Mouse (Mus musculus) embryo, embryonic 10 days (tissue): Measurements from ENCODE around the gene Olfr1270.
"Not testable (repeated sequence)": the region's sequence is repeated elsewhere in the genome, so short reads cannot be mapped to it uniquely, and the experiment has no call there.

ENCODE experiments used
- DNase-seq: peaks from one replicate; pipeline ENCODE4 v3.0.0-alpha.2; 2015; ENCODE audit warnings: low spot score

The Olfr1270 gene

GRCm38 (mm10) chr2:90152991-90153390 is at the start of gene Olfr1270:
Gene Olfr1270, minus strand, starts transcription at chr2:90153091.
- no peak for DNase-seq

GRCm38 (mm10) chr2:90199606-90200005 is 46.7 kb upstream of the Olfr1270 start:
- not testable (repeated sequence) for DNase-seq

DNA sequence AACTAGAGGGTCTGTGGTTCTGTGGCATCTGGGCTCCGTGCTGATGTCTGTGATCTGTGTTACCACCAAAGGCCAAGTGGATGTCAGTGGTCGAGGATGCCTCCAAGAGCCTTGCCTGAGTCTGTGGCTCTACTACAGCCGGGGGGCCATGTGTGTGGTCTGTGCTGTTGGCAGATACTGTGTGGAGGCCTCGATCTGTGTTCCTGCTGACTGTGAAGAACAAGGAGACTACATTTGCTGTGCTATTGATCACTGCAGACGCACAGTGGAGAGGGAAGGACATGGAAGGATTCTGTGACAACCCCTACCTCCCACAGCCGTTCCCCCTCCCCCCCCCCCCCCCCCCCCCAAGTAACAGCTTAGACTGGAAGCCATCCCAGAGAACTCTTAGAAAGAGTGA is 42.4 kb upstream of the Olfr1270 start:
- DNase-seq = not testable (repeated sequence)

GRCm38 (mm10) chr2:90194750-90195149 is 41.9 kb upstream of the Olfr1270 start:
- not testable (repeated sequence) for DNase-seq

DNA sequence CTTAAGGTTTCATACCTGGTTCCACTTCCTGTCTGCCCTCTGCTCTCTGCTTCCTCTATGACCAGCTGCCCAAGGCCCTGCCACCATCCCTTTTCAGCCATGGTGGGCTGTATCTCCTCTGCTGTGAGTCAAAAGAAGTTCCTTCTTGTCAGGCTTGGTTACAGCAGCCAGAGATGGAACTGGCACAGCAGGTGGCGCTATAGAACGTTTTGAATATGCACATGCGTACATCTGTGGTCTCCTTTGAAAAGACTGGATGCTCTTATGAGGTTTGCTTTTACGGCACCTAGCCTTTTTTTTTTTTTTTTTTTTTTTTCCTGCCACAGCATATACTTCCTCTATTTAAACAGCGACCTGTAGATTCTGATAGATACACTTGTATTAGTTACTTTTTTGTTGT is 34.2 kb upstream of the Olfr1270 start:
- not testable (repeated sequence) for DNase-seq

DNA sequence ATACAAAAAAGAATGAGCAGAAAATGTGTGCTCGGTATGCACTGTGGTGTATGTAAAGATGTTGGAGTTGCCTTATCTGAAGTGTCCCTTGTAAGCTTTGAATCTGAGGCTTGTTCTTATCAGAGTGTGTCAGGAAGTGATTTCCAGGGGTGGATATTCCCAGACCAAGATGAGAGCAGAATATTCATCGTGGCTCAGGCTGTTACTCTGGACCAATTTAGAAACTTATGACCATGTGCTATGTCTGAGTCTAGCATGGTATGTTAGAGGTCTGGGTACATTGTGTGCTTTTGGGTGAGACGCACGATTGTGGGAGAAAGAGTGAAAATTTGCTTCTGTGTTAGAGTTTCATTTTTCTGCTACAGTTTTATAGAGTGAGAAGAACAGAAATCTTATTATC is 33.2 kb upstream of the Olfr1270 start:
- DNase-seq = not testable (repeated sequence)

DNA sequence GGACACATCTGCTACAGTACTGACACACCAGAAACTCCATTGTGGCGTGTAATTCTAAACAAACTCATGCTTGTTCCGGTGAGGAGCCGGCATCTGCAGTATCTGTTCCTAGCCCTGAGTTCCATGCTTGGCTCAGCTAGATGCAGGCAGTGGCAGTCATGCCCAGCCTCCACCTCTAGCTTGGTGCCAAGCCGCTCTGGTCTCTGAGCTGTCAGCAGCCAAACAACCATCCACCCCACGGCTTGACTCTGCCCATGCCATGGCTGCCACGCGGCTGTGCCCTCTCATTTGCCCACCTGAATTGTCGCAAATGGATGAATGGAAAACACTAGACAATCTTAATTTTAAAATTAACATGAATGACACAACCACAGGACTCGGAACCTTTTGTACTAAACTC is 1.0 kb upstream of the Olfr1270 start:
- DNase-seq = no peak

DNA sequence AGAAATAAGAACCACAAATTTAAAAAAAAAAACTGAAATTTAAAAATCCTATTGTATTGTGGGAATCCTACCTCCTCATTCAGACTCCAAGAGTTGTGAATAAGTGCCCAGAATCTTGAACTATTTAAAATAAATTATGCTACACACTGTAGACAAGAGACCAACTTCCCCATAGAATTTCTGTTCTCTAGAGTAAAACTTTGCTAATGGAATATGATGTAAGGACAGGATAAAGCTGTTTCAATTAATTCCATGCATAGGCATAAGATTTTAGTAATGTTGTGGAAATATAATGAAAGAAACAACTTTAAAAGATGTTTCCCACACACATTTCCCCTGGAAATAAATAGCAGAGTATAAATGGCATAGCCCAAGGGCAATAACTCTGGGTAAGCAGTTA is 10.7 kb downstream of the Olfr1270 start, which contains the start of gene Olfr32:
Gene Olfr32 (minus strand): TSS at position 101 of the 400 bp plus-strand sequence.
- no peak for DNase-seq

DNA sequence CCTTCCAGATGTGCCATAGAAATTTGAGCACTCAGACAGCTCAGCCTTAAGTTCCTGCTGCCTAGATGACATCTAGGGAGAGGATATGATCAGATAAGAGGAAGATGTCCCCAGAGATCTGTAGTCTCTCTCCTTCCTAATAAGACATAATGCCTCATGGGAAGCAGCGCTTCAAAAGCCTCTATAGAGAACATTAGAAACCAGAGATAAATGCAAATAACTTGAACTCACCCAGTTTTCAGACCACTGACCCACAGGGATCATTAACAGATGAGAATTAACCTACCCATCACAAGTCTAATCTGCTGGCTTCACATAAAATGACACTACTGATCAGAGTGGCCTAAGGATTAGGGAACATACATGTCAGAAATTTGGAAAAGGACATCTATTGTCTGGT is 31.6 kb downstream of the Olfr1270 start, which contains the start of gene Olfr1269:
Gene Olfr1269 (minus strand): TSS at position 101 of the 400 bp plus-strand sequence.
- no peak for DNase-seq
